Mouse (Mus musculus): ENCODE measurements around the gene Wdr63.
A peak's percentile ranks its signal among the peaks of the same experiment; 100 is the strongest.
"Not testable (repeated sequence)": the region's sequence is repeated elsewhere in the genome, so short reads cannot be mapped to it uniquely, and the experiment has no call there.

Wdr63 gene

DNA sequence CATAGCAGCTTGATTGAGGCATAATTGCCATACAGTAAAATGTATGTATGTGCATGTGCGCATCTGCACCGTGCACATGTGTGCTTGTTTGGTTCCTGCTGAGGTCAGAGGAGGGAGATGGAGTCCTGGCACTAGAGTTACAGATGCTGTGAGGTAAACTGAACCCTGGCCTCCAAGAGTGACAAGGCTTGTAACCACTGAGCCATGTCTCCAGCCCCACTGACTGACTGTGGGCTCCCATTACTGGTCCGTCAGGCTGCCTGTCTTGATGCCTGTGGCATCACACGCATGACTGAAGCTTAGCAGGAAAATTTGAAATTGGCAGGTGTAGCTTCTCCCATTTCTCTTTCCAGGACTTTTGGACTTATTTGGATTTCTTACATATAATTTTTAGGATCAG is 97.2 kb downstream of the Wdr63 start:
- DNase-seq: no peak

DNA sequence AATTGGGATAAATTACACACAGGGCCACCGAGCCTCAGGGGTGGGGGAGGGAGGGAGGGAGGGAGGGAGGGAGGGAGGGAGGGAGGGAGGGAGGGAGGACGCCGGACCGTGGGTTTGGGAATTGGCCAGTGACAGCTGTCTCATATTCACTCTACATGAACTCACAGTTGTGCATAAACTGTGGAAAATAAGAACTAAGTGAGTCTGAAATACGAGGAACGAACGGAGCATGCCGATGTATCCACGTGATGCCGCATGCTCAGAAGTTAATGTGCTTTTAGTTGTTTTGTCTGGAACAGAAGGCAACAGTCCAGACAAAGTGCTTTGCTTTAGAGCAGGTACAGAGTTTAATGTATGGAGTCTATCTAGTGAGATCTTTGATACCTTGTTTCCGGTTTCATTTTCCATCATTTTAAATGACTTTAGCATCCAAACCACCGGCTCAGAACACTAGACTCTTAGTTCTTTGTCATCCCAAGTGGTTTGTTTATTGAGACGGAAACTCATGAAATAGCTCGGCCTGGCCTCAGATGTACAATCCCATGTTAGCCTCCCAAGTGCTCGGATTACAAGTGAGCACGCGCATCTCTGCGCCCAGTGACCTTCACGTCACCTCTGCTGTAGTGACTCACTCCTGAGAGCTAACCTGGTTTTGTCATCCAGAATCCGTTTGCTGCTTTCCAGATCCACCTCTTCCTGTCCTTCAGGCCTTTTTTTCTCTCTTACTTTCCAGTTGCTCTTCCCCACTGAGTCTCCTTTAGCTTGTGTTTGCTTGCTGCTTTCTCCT is 97.9 kb downstream of the Wdr63 start:
- DNase-seq: no peak

DNA sequence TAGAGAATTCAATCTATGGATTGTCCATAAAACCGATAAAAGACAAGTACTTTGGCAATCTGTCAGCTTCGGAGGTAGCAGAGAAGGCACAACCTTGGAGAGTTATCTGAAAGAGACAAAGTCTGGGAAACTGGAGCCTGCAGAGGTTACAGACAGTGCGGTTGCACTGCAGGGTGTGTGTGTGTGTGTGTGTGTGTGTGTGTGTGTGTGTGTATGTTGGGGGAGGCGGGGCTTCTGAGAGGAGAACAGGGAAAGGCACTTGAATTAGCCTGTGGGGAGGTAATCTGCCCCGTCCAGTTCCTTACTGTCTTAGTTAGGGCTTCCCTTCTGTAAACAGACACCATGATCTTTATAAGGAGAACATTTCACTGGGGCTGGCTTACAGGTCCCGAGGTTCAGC is 100.1 kb downstream of the Wdr63 start:
- no peak for DNase-seq

DNA sequence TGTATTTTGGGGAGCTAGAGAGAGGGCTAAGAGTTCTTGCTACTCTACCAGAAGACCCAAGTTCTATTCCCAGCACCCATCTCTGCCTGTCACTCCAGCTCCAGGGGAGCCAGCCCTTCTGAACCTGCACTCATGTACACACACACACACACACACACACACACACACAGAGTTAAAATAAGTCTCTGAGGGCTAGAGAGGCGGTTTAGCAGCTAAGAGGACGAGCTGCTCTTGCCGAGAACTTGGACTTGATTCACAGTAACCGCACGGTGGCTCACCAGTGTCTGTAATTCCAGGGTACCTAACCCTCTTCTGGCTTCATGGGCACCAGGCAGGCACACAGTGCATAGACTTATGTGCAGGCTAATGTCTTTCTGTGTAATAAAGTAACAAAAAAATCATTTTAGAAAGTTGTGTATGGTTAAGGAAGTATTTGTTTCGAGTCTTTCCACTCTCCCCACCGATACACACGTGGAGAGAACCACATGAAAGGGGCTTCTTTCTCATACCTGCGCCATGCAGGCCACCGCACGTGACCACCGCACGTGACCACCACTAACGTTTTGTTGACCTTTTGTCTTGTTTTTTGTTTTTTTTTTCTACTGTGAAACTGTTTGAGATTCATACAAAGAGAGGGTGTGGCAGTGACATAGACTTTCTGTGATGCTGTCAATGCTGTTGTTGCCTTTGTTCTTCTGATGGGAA is 103.4 kb downstream of the Wdr63 start:
- no peak for DNase-seq

DNA sequence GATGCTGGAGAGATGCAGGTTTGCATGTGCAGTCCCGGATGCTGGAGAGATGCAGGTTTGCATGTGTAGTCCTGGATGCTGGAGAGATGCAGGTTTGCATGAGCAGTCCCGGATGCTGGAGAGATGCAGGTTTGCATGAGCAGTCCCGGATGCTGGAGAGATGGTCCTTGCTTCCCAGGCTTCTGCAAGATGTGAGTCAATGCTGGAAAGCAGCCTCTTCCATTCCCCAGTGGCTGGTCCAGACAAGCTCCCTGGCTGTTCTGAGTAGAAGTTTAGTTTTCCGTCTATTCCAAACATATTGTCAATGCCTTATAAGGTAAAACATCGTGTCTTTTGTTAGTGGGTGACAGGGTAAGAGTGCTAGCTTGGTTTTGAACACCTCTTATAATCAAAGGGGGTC is 111.4 kb downstream of the Wdr63 start:
- DNase-seq: not testable (repeated sequence)

DNA sequence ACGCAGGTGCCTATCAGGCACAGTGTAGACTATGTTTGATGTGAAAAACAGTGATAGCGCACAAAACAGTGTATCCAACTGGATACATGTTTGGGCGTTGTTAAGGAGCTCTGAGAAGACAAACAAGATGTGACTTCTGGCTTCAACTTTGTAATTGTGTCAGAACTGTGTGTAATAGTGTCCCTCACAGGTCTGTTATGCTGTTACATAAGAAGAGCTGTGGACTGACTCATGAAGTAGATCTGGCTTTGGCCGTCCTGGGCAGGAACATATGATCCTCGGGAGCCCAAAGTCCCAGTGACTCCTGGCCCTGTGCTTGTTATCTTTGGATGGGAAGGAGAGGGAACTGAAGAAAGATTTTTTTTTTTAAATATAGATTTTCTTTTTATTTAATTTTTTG is 112.4 kb downstream of the Wdr63 start:
- no peak for DNase-seq

DNA sequence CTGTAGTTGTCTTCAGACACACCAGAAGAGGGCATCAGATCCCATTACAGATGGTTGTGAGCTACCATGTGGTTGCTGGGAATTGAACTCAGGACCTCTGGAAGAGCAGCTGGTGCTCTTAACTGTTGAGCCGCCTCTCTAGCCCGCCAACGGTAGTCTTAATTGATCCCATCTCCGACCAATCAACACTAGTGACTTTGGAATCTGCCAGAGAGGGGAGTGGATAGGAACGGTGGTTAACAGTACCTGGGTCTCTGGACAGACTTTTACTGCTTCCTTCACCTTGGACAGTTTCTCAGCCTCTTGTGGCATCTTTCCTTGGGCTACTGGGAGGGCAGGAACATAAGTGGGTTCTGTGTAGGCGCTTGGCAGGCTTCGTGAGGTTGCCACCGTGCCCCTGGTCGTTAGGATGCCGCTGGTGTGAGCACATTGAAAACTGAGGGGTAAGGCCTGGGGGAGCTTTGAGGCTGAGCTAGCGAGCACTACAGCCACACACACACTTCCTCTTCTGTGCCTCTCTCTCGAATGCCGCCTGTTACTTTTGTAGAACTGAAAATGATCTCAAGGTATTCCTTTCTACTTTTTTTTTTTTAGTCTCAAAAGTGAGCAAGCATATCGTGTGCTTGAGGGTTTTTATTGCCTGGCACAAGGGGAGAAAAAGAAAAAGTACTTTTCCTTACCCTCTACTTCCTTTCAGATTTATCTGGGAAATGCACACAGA is 114.3 kb downstream of the Wdr63 start:
- DNase-seq: no peak

DNA sequence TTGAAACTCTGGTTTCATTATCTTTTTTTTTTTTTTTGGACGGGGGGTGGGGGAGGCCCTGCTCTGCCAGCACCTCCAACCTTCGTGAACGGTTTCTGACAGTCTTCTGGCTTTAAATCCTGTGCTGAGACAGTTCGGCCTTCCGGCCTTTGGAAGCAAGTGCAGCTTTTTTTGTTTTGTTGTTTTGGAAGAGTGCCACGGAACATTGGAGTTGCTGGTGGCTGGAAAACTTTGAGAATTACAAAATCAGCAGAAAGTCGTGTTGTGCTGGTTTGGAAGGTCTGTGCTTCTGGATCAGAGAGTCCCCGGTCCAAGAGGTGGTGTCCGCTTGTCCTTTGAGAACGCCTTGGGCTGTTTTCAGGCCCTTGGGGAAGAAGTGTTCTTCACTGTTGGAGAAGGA is 115.1 kb downstream of the Wdr63 start:
- peak in 1 of 2 experiments; percentile 22 for DNase-seq

DNA sequence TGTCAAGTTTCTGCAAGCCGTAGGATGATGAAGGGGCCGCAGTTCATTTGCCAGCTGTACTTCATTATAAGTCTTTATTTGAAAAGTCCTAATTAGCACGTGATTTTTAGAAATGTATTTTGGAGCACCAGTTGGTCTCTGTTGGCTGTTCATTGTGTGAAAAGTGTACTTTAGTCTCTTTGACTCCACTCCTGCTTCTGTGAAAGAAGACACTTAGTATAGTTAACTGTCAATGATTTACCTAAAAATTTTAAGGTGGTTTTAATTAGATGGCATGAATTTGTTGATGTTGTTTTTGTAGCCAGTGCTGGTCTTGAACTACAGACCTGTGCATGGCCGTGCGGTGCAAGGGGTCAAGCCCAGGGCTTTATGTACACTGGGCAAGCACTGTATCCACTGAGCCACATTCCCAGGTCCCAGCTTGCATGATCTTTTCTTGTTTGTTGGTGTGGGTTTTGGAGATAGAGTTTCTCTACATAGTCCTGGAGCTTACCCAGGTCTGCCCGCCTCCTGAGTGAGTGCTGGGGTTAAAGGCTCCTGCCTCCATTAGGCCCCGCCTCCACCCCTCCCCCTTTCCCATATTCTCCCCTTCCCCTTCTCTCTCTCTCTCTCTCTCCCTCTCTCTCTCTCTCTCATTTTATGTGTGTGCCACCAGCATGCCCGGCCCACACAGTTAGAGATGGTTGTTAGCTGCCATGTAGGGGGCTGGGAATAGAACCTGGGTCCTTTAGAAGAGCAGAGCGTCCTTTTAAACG is 115.8 kb downstream of the Wdr63 start:
- DNase-seq: no peak

DNA sequence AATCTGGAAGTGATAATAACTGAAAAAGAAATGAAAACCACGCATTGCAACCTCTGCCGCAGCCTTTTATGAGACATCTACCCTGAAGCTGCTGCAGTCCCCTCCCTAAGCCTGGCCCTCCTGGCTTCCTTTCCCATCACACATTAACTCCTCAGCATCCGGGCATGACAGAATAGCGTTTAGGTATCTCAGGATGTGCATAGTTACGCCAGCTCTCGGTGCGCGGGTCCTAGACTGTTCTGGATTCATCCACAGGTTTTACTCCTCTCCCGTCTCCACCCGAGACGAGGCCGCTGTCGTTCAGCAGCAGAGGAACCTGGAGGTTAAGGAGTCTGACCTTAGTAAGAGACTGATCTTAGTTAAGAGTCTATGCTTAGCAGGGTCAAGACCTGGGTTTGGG is 116.8 kb downstream of the Wdr63 start:
- no peak for DNase-seq
